Mouse (Mus musculus): Measurements from ENCODE around the gene Ptprd. TPM values are rescaled to one million over a fixed set of nuclear protein-coding genes. Genes with fewer than 3 reads are reported as not detected.
"Not testable (repeated sequence)": the region's sequence is repeated elsewhere in the genome, so short reads cannot be mapped to it uniquely, and the experiment has no call there.

The Ptprd gene
- polyA plus RNA-seq, 1 experiment from 2014 or later, result 46.2 TPM

GRCm38 (mm10) chr4:77797391-77797790, 414.4 kb downstream of the Ptprd start:
- ATAC-seq (ENCODE audit: low read depth); H3K9ac ChIP-seq (ENCODE audit: low read depth, low read length); H3K4me3 ChIP-seq (ENCODE audit: low read depth, low read length); H3K9me3 ChIP-seq (ENCODE audit: control insufficient read depth, low read length); H3K4me2 ChIP-seq (ENCODE audit: low read depth, low read length); DNase-seq (ENCODE audit: low spot score); H3K27me3 ChIP-seq (replicated peaks; ENCODE audit: control insufficient read depth, insufficient read depth, low read length); H3K27ac ChIP-seq (replicated peaks; ENCODE audit: low read depth, low read length); H3K36me3 ChIP-seq (ENCODE audit: control insufficient read depth, insufficient read depth, low read length); H3K4me1 ChIP-seq (ENCODE audit: control insufficient read depth, insufficient read depth, low read length): not testable (repeated sequence)
- WGBS, result 88% methylated on average over 1 of the region's 1 CpGs

GRCm38 (mm10) chr4:77777237-77777636, 434.5 kb downstream of the Ptprd start:
- H3K9me3 ChIP-seq (ENCODE audit: control insufficient read depth, low read length), result no peaks in the 10 kb centered on the region
- H3K27me3 ChIP-seq (replicated peaks; ENCODE audit: control insufficient read depth, insufficient read depth, low read length), result no peaks in the 10 kb centered on the region
- ATAC-seq (ENCODE audit: low read depth) (no peak), DNase-seq (ENCODE audit: low spot score) (no peak)
- H3K27ac ChIP-seq (replicated peaks; ENCODE audit: low read depth, low read length), result no peak overlapping the region
- no peaks in the 10 kb centered on the region for H3K36me3 ChIP-seq (ENCODE audit: control insufficient read depth, insufficient read depth, low read length)
- H3K4me2 ChIP-seq (ENCODE audit: low read depth, low read length), result no peak overlapping the region
- WGBS, result 83% methylated on average over 2 of the region's 2 CpGs
- H3K4me3 ChIP-seq (ENCODE audit: low read depth, low read length), result no peak overlapping the region
- no peaks in the 10 kb centered on the region for H3K4me1 ChIP-seq (ENCODE audit: control insufficient read depth, insufficient read depth, low read length)
- no peak overlapping the region for H3K9ac ChIP-seq (ENCODE audit: low read depth, low read length)

GRCm38 (mm10) chr4:77763790-77764189, 448.0 kb downstream of the Ptprd start:
- Histone ChIP-seq H3K4me2 (ENCODE audit: low read depth, low read length) (no peak overlapping the region), H3K9ac (ENCODE audit: low read depth, low read length) (no peak overlapping the region), H3K36me3 (ENCODE audit: control insufficient read depth, insufficient read depth, low read length) (no peaks in the 10 kb centered on the region), H3K4me1 (ENCODE audit: control insufficient read depth, insufficient read depth, low read length) (no peaks in the 10 kb centered on the region), H3K27me3 (replicated peaks; ENCODE audit: control insufficient read depth, insufficient read depth, low read length) (no peaks in the 10 kb centered on the region), H3K4me3 (ENCODE audit: low read depth, low read length) (no peak overlapping the region), H3K27ac (replicated peaks; ENCODE audit: low read depth, low read length) (no peak overlapping the region), H3K9me3 (ENCODE audit: control insufficient read depth, low read length) (no peaks in the 10 kb centered on the region)
- WGBS, result 65% methylated on average over 1 of the region's 1 CpGs
- DNase-seq (ENCODE audit: low spot score), result no peak
- ATAC-seq (ENCODE audit: low read depth), result no peak

DNA sequence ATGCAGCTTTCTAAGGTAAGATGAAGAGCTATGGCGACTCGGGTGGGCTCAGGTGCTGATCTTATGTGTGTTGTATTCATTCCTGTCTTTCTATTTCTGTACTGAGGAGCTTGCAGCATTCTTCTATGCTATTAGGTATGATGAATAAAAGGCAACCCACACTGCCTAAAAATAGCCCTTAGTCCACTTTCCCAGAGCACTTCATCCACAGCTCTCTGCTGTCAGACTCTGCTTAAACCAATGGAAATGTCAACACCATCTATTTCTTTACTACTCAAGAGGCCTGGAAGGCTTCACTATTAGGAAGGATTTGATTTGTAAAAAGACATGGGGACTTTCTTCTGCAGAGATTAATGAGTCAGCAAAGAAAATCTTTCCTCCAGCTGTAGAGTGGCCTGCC, 468.4 kb downstream of the Ptprd start:
- Histone ChIP-seq H3K27ac (replicated peaks; ENCODE audit: low read depth, low read length) (no peak overlapping the region), H3K9me3 (ENCODE audit: control insufficient read depth, low read length) (no peaks in the 10 kb centered on the region), H3K4me1 (ENCODE audit: control insufficient read depth, insufficient read depth, low read length) (no peaks in the 10 kb centered on the region), H3K9ac (ENCODE audit: low read depth, low read length) (no peak overlapping the region), H3K4me2 (ENCODE audit: low read depth, low read length) (no peak overlapping the region), H3K27me3 (replicated peaks; ENCODE audit: control insufficient read depth, insufficient read depth, low read length) (no peaks in the 10 kb centered on the region), H3K36me3 (ENCODE audit: control insufficient read depth, insufficient read depth, low read length) (no peaks in the 10 kb centered on the region), H3K4me3 (ENCODE audit: low read depth, low read length) (no peak overlapping the region)
- peak; percentile 12 for DNase-seq (ENCODE audit: low spot score)
- ATAC-seq (ENCODE audit: low read depth), result no peak
- WGBS, result 83% methylated on average over 2 of the region's 2 CpGs

DNA sequence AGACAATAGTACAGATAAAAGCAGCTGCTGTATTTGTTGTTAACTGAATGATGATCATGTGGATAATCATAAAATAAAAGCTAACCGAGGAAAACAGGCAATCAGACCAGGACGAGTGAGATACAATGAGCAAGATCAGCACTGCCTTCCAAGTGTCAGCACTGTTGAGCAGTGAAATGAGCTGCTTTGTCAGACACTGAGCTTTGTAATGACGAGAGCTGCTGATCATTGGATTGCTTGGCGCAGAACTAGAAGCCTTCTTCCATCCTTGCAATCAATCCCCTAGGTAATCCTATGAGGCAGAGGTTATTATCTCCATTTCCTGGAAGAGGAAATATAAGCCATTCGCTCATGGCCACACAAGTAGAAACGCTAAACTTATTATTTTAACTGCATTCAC, 489.9 kb downstream of the Ptprd start:
- H3K4me1 ChIP-seq (ENCODE audit: control insufficient read depth, insufficient read depth, low read length), result no peaks in the 10 kb centered on the region

GRCm38 (mm10) chr4:77717792-77718191, 494.0 kb downstream of the Ptprd start:
- no peak for ATAC-seq (ENCODE audit: low read depth)
- H3K27me3 ChIP-seq (replicated peaks; ENCODE audit: control insufficient read depth, insufficient read depth, low read length), result no peaks in the 10 kb centered on the region

More for the DNA sequence above, 489.9 kb downstream of the Ptprd start:
- DNase-seq (ENCODE audit: low spot score) (peak; percentile 37), ATAC-seq (ENCODE audit: low read depth) (peak; percentile 63; the same call in 1 of the 2 replicates)
- Histone ChIP-seq H3K27me3 (replicated peaks; ENCODE audit: control insufficient read depth, insufficient read depth, low read length) (no peaks in the 10 kb centered on the region), H3K27ac (replicated peaks; ENCODE audit: low read depth, low read length) (no peak overlapping the region), H3K4me2 (ENCODE audit: low read depth, low read length) (no peak overlapping the region), H3K9me3 (ENCODE audit: control insufficient read depth, low read length) (no peaks in the 10 kb centered on the region), H3K9ac (ENCODE audit: low read depth, low read length) (no peak overlapping the region), H3K4me3 (ENCODE audit: low read depth, low read length) (no peak overlapping the region), H3K36me3 (ENCODE audit: control insufficient read depth, insufficient read depth, low read length) (no peaks in the 10 kb centered on the region)
- WGBS, result 53% methylated on average over 6 of the region's 6 CpGs

GRCm38 (mm10) chr4:77710231-77710630, 501.5 kb downstream of the Ptprd start:
- WGBS, result 76% methylated on average over 2 of the region's 2 CpGs
- peak; percentile 53 for DNase-seq (ENCODE audit: low spot score)

More at GRCm38 (mm10) chr4:77717792-77718191, 494.0 kb downstream of the Ptprd start:
- H3K4me1 ChIP-seq (ENCODE audit: control insufficient read depth, insufficient read depth, low read length), result no peaks in the 10 kb centered on the region
- H3K36me3 ChIP-seq (ENCODE audit: control insufficient read depth, insufficient read depth, low read length), result no peaks in the 10 kb centered on the region
- H3K4me3 ChIP-seq (ENCODE audit: low read depth, low read length), result no peak overlapping the region
- H3K4me2 ChIP-seq (ENCODE audit: low read depth, low read length), result no peak overlapping the region
- DNase-seq (ENCODE audit: low spot score), result no peak
- H3K9ac ChIP-seq (ENCODE audit: low read depth, low read length), result no peak overlapping the region
- no peak overlapping the region for H3K27ac ChIP-seq (replicated peaks; ENCODE audit: low read depth, low read length)
- H3K9me3 ChIP-seq (ENCODE audit: control insufficient read depth, low read length), result no peaks in the 10 kb centered on the region
- WGBS, result 63% methylated on average over 2 of the region's 2 CpGs

DNA sequence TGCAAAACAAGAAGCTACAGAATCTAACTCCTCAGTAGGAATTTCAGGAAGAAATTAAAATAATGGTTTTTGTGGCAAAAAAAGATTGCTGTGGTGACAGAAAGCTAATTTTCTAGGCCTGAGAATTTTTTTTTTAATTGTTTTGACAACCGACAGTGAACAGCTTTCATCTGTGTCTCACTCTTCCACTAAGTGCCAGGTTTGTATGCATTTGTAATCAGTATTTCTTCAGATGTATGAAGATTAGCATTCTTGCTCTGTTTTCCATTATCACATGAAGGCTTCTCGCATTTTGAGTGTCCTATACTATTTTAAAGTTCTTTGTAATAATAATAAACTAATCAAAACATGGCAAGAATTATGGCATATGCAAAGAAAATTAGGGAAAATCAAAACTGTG, 513.5 kb downstream of the Ptprd start:
- Histone ChIP-seq H3K4me1 (ENCODE audit: control insufficient read depth, insufficient read depth, low read length) (no peaks in the 10 kb centered on the region), H3K27ac (replicated peaks; ENCODE audit: low read depth, low read length) (no peak overlapping the region), H3K4me3 (ENCODE audit: low read depth, low read length) (no peak overlapping the region), H3K27me3 (replicated peaks; ENCODE audit: control insufficient read depth, insufficient read depth, low read length) (no peaks in the 10 kb centered on the region), H3K36me3 (ENCODE audit: control insufficient read depth, insufficient read depth, low read length) (no peaks in the 10 kb centered on the region), H3K4me2 (ENCODE audit: low read depth, low read length) (no peak overlapping the region), H3K9ac (ENCODE audit: low read depth, low read length) (no peak overlapping the region), H3K9me3 (ENCODE audit: control insufficient read depth, low read length) (no peaks in the 10 kb centered on the region)
- 50% methylated on average over 2 of the region's 2 CpGs for WGBS
- ATAC-seq (ENCODE audit: low read depth) (no peak), DNase-seq (ENCODE audit: low spot score) (no peak)

More at GRCm38 (mm10) chr4:77710231-77710630, 501.5 kb downstream of the Ptprd start:
- no peaks in the 10 kb centered on the region for H3K4me1 ChIP-seq (ENCODE audit: control insufficient read depth, insufficient read depth, low read length)
- H3K9ac ChIP-seq (ENCODE audit: low read depth, low read length), result no peak overlapping the region
- H3K36me3 ChIP-seq (ENCODE audit: control insufficient read depth, insufficient read depth, low read length), result no peaks in the 10 kb centered on the region
- H3K9me3 ChIP-seq (ENCODE audit: control insufficient read depth, low read length), result no peaks in the 10 kb centered on the region
- no peaks in the 10 kb centered on the region for H3K27me3 ChIP-seq (replicated peaks; ENCODE audit: control insufficient read depth, insufficient read depth, low read length)
- H3K27ac ChIP-seq (replicated peaks; ENCODE audit: low read depth, low read length), result no peak overlapping the region
- ATAC-seq (ENCODE audit: low read depth), result no peak
- H3K4me2 ChIP-seq (ENCODE audit: low read depth, low read length), result no peak overlapping the region
- no peak overlapping the region for H3K4me3 ChIP-seq (ENCODE audit: low read depth, low read length)

GRCm38 (mm10) chr4:77675798-77676197, 536.0 kb downstream of the Ptprd start:
- H3K27me3 ChIP-seq (replicated peaks; ENCODE audit: control insufficient read depth, insufficient read depth, low read length), result no peaks in the 10 kb centered on the region
- no peak overlapping the region for H3K4me3 ChIP-seq (ENCODE audit: low read depth, low read length)
- H3K27ac ChIP-seq (replicated peaks; ENCODE audit: low read depth, low read length), result no peak overlapping the region
- ATAC-seq (ENCODE audit: low read depth) (no peak), DNase-seq (ENCODE audit: low spot score) (no peak)
- H3K9ac ChIP-seq (ENCODE audit: low read depth, low read length), result no peak overlapping the region
- 72% methylated on average over 1 of the region's 1 CpGs for WGBS
- H3K9me3 ChIP-seq (ENCODE audit: control insufficient read depth, low read length), result no peaks in the 10 kb centered on the region
- no peaks in the 10 kb centered on the region for H3K36me3 ChIP-seq (ENCODE audit: control insufficient read depth, insufficient read depth, low read length)
- H3K4me2 ChIP-seq (ENCODE audit: low read depth, low read length), result no peak overlapping the region
- no peaks in the 10 kb centered on the region for H3K4me1 ChIP-seq (ENCODE audit: control insufficient read depth, insufficient read depth, low read length)

Data from embryonic facial prominence, embryonic 14.5 days (tissue).